Mouse (Mus musculus): ENCODE measurements around the gene Bcl2a1d. TPM values are rescaled to one million over a fixed set of nuclear protein-coding genes. Genes with fewer than 3 reads are reported as not detected.
A peak's percentile ranks its signal among the peaks of the same experiment; 100 is the strongest.
"Not testable (repeated sequence)": the region's sequence is repeated elsewhere in the genome, so short reads cannot be mapped to it uniquely, and the experiment has no call there.

Gene Bcl2a1d
- polyA plus RNA-seq, 1 experiment from 2014 or later, result 0.28 TPM

DNA sequence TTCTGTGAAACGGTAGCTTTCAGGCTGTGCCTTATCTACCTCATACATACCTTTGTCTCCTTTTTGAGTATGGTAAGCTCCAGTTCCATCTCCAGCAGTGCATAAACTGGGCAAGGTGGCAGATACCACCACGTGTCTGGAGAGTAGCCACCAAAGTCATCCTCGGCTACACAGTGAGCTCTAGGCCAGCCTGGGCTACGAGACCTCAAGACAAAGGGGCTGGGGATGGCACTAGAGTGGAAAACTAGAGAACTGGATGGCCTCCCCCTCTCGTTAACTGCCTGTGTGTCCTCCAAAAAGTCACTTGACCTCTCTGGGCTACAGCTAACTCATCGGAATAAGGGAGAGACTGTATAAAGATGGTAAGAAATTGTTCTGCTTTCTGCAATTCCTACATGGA is 22.4 kb downstream of the Bcl2a1d start:
- no peak overlapping the region for H3K9ac ChIP-seq (replicated peaks; ENCODE audit: low read depth, low read length)
- ATAC-seq (ENCODE audit: low read depth), result no peak
- no peak overlapping the region for H3K27ac ChIP-seq (ENCODE audit: low read depth, low read length)
- no peaks in the 10 kb centered on the region for H3K9me3 ChIP-seq (ENCODE audit: control insufficient read depth, low read length)
- H3K4me3 ChIP-seq (ENCODE audit: low read depth, low read length), result no peak overlapping the region
- H3K4me2 ChIP-seq (ENCODE audit: low read depth, low read length), result no peak overlapping the region
- 92% methylated on average over 6 of the region's 6 CpGs for whole genome bisulfite sequencing
- no peaks in the 10 kb centered on the region for H3K36me3 ChIP-seq (ENCODE audit: control insufficient read depth, insufficient read depth, low read length)
- H3K4me1 ChIP-seq (ENCODE audit: control insufficient read depth, insufficient read depth, low read length), result no peaks in the 10 kb centered on the region
- no peaks in the 10 kb centered on the region for H3K27me3 ChIP-seq (ENCODE audit: control insufficient read depth, insufficient read depth, low read length)

DNA sequence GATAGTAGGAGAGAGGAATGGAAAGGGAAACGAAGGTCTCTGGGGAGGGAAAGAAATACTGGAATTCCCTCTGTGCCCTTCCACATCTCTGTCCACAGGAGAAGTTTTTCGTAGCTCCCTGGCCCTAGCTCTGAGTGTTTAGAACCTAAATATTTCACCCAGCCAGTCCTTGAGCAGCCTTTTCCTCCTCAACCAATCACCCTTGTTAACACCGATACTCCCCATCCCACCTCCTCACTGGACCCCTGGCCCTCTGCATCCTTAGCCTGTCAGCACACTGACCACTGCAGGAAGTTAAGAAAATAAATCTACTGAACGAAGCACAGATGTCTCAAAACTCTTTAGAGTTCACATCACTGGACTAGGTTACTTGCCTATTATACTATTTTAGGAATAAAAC is 25.0 kb downstream of the Bcl2a1d start:
- H3K9ac ChIP-seq (replicated peaks; ENCODE audit: low read depth, low read length), result no peak overlapping the region
- WGBS, result 82% methylated on average over 4 of the region's 4 CpGs
- no peaks in the 10 kb centered on the region for H3K4me1 ChIP-seq (ENCODE audit: control insufficient read depth, insufficient read depth, low read length)
- no peaks in the 10 kb centered on the region for H3K36me3 ChIP-seq (ENCODE audit: control insufficient read depth, insufficient read depth, low read length)
- no peaks in the 10 kb centered on the region for H3K27me3 ChIP-seq (ENCODE audit: control insufficient read depth, insufficient read depth, low read length)
- no peaks in the 10 kb centered on the region for H3K9me3 ChIP-seq (ENCODE audit: control insufficient read depth, low read length)
- no peak overlapping the region for H3K27ac ChIP-seq (ENCODE audit: low read depth, low read length)
- H3K4me2 ChIP-seq (ENCODE audit: low read depth, low read length), result no peak overlapping the region
- no peak for ATAC-seq (ENCODE audit: low read depth)
- no peak overlapping the region for H3K4me3 ChIP-seq (ENCODE audit: low read depth, low read length)

DNA sequence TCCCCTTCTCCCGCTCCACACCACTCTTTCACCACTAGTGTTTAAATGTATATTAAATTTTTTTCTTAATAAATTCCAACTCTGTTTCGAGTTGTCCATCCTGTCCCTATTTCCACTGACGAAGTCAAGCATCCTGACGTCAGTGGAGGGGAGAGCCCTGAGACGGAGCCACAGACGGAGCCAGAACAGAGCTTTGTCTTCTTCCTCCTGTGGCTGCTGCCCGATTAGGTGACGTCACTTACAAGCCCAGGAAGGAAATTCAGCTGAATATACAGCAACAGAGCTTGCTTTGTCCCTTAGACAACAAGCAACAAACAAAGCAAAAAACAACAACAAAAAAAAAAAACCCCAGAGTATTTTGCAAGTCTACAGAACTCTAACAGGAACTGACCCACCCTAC is 26.6 kb downstream of the Bcl2a1d start:
- not testable (repeated sequence) for ATAC-seq (ENCODE audit: low read depth); H3K27ac ChIP-seq (ENCODE audit: low read depth, low read length); H3K4me3 ChIP-seq (ENCODE audit: low read depth, low read length); H3K9ac ChIP-seq (replicated peaks; ENCODE audit: low read depth, low read length); H3K4me1 ChIP-seq (ENCODE audit: control insufficient read depth, insufficient read depth, low read length); H3K4me2 ChIP-seq (ENCODE audit: low read depth, low read length); H3K9me3 ChIP-seq (ENCODE audit: control insufficient read depth, low read length); H3K36me3 ChIP-seq (ENCODE audit: control insufficient read depth, insufficient read depth, low read length); H3K27me3 ChIP-seq (ENCODE audit: control insufficient read depth, insufficient read depth, low read length)
- 85% methylated on average over 8 of the region's 8 CpGs for WGBS

DNA sequence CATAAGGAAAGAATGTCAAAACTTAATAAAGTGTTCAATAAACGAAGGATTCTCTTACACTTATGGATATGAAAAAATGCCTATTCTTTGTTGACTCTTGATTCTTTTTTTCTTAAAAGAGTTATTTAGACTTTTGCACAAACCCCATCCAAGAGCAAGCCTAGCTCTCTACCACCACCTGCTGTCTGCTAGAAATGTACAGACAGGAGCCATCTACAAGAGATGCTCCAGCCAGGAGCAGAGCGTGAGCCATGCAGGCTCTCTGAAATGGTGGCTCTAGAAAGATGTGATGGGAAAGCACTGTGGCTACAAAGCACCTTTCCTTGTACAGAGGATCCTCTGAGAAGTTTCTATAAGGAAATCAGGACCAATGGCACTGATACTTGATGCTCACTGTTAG is 33.0 kb downstream of the Bcl2a1d start:
- peak; percentile 54; the same call in 1 of the 2 replicates for ATAC-seq (ENCODE audit: low read depth)
- not testable (repeated sequence) for H3K27me3 ChIP-seq (ENCODE audit: control insufficient read depth, insufficient read depth, low read length); H3K4me3 ChIP-seq (ENCODE audit: low read depth, low read length); H3K27ac ChIP-seq (ENCODE audit: low read depth, low read length); H3K9ac ChIP-seq (replicated peaks; ENCODE audit: low read depth, low read length); H3K4me2 ChIP-seq (ENCODE audit: low read depth, low read length); H3K36me3 ChIP-seq (ENCODE audit: control insufficient read depth, insufficient read depth, low read length); H3K4me1 ChIP-seq (ENCODE audit: control insufficient read depth, insufficient read depth, low read length); H3K9me3 ChIP-seq (ENCODE audit: control insufficient read depth, low read length)
- no CpG with 5 or more reads among the region's 2 CpGs for WGBS

DNA sequence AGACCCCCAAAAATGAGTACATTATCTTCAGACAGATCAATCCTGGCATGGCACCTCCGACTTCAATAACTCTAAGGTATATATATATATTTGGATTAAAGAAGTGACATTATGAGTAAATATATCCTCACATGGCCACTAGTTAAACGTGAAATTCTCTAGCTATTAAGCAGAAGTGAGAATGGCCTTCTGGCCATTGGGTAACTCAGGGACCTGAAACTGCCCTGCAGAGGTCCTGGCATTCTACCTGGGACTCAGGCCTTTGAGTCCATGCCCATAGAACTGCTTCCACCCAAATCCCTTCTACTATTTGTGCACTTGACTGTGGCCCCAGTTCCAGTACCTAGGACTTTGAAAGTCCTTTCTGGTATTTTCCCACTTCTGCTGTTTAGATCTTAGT is 40.4 kb downstream of the Bcl2a1d start:
- not testable (repeated sequence) for H3K9ac ChIP-seq (replicated peaks; ENCODE audit: low read depth, low read length); H3K4me3 ChIP-seq (ENCODE audit: low read depth, low read length); H3K4me1 ChIP-seq (ENCODE audit: control insufficient read depth, insufficient read depth, low read length); H3K36me3 ChIP-seq (ENCODE audit: control insufficient read depth, insufficient read depth, low read length); H3K27me3 ChIP-seq (ENCODE audit: control insufficient read depth, insufficient read depth, low read length); H3K4me2 ChIP-seq (ENCODE audit: low read depth, low read length); H3K27ac ChIP-seq (ENCODE audit: low read depth, low read length); H3K9me3 ChIP-seq (ENCODE audit: control insufficient read depth, low read length); ATAC-seq (ENCODE audit: low read depth)
- 78% methylated on average over 2 of the region's 2 CpGs for WGBS

DNA sequence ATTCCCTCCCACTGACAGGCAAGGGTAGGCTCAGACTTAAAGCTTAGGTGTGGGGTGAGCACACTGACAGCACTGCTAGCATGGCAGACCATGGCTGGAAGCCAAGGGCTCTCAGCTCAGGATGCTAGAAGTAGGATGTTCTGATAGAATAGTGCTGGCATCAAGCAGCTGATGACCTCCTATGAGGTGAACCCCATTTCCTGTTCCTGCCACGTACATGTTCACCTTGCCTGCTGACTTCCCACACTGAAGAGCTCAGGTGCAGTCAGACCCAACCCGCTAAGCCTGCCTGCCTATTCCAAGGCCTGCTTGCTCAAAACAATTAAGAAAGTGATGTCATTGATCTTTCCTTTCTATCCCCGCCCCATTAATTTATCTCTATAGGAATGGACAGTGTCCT is 42.3 kb downstream of the Bcl2a1d start:
- not testable (repeated sequence) for H3K27me3 ChIP-seq (ENCODE audit: control insufficient read depth, insufficient read depth, low read length); H3K4me2 ChIP-seq (ENCODE audit: low read depth, low read length); H3K9me3 ChIP-seq (ENCODE audit: control insufficient read depth, low read length); H3K4me1 ChIP-seq (ENCODE audit: control insufficient read depth, insufficient read depth, low read length); H3K9ac ChIP-seq (replicated peaks; ENCODE audit: low read depth, low read length); ATAC-seq (ENCODE audit: low read depth); H3K27ac ChIP-seq (ENCODE audit: low read depth, low read length); H3K4me3 ChIP-seq (ENCODE audit: low read depth, low read length); H3K36me3 ChIP-seq (ENCODE audit: control insufficient read depth, insufficient read depth, low read length)
- WGBS, result 90% methylated on average over 2 of the region's 3 CpGs

DNA sequence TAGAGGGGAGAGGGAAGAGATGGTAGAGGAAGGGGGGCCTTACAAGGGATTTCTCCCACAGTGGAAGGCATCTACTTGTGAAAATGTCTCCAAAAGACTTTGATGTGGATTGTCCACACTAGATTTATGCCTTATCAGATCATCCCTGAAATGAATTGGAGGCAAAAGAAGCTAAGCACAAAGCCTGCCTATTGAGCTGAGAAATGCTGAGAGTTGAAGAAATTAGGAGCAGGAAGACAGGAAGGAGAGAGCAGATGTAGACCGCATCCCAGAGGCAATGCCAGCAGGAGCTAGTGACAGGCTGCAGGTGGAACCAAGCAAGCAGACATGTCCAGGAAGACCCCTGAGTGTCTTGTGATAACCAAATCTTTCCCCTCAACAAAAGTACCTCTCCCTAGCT is 45.0 kb downstream of the Bcl2a1d start:
- 92% methylated on average over 1 of the region's 1 CpGs for WGBS
- ATAC-seq (ENCODE audit: low read depth); H3K4me3 ChIP-seq (ENCODE audit: low read depth, low read length): not testable (repeated sequence)

More for the DNA sequence above, 45.0 kb downstream of the Bcl2a1d start:
- not testable (repeated sequence) for H3K4me1 ChIP-seq (ENCODE audit: control insufficient read depth, insufficient read depth, low read length); H3K9ac ChIP-seq (replicated peaks; ENCODE audit: low read depth, low read length); H3K27me3 ChIP-seq (ENCODE audit: control insufficient read depth, insufficient read depth, low read length); H3K4me2 ChIP-seq (ENCODE audit: low read depth, low read length); H3K9me3 ChIP-seq (ENCODE audit: control insufficient read depth, low read length); H3K27ac ChIP-seq (ENCODE audit: low read depth, low read length); H3K36me3 ChIP-seq (ENCODE audit: control insufficient read depth, insufficient read depth, low read length)

Other genes starting within 250 kb of the Bcl2a1d start
- 86.6 and 87.8 TPM in 2 replicates for gene Syncrip, start 249.3 kb downstream of the Bcl2a1d start, polyA plus RNA-seq (2014; fragmentation: Nextera tagmentation; extraction: Ambion mirVana)
- gene Zfp949, start 183.9 kb downstream of the Bcl2a1d start, polyA plus RNA-seq (2014; fragmentation: Nextera tagmentation; extraction: Ambion mirVana), result 20.8 and 21.2 TPM in 2 replicates
- gene Trim43a, start 151.0 kb downstream of the Bcl2a1d start, polyA plus RNA-seq (2014; fragmentation: Nextera tagmentation; extraction: Ambion mirVana), result 0.21 and 0.29 TPM in 2 replicates
- gene Mthfsl, start 11.6 kb downstream of the Bcl2a1d start, polyA plus RNA-seq (2014; fragmentation: Nextera tagmentation; extraction: Ambion mirVana), result 34.3 and 55.4 TPM in 2 replicates
- 0.13 TPM in 1 of 2 replicates, not detected in the other for gene Trim43c, start 107.2 kb upstream of the Bcl2a1d start, polyA plus RNA-seq (2014; fragmentation: Nextera tagmentation; extraction: Ambion mirVana)
- not detected in 2 replicates for gene Bcl2a1a, start 225.0 kb upstream of the Bcl2a1d start, polyA plus RNA-seq (2014; fragmentation: Nextera tagmentation; extraction: Ambion mirVana)

Measured in neural tube, embryonic 14.5 days (tissue).